Mouse (Mus musculus) retina, postnatal 7 days (tissue): ENCODE measurements around the gene Antxr2.

ENCODE experiments used
- DNase-seq: peaks from one replicate; pipeline ENCODE4 v3.0.0-alpha.2; 2012; ENCODE audit warnings: low read depth, low spot score

The Antxr2 gene

GRCm38 (mm10) chr5:97913901-97914300 is 116.9 kb downstream of the Antxr2 start:
- no peak for DNase-seq

- DNase-seq: no peak
These were observed 123.4 kb downstream of the Antxr2 start for GRCm38 (mm10) chr5:97907482-97907881.

- no peak for DNase-seq
These were observed 124.1 kb downstream of the Antxr2 start for GRCm38 (mm10) chr5:97906537-97907266.

GRCm38 (mm10) chr5:97905856-97906255 is 125.0 kb downstream of the Antxr2 start:
- no peak for DNase-seq

- no peak for DNase-seq
These were observed 129.7 kb downstream of the Antxr2 start for GRCm38 (mm10) chr5:97901096-97901495.

- DNase-seq: no peak
These were observed 131.5 kb downstream of the Antxr2 start for GRCm38 (mm10) chr5:97899321-97899720.

- no peak for DNase-seq
These were observed 145.4 kb downstream of the Antxr2 start for GRCm38 (mm10) chr5:97885427-97885826.

- no peak for DNase-seq
These were observed 146.7 kb downstream of the Antxr2 start for GRCm38 (mm10) chr5:97884110-97884509.

- DNase-seq: no peak
These were observed 149.4 kb downstream of the Antxr2 start for GRCm38 (mm10) chr5:97881421-97881820.

- DNase-seq: no peak
These were observed 150.7 kb downstream of the Antxr2 start for GRCm38 (mm10) chr5:97880115-97880514.

- DNase-seq: no peak
These were observed 152.0 kb downstream of the Antxr2 start for GRCm38 (mm10) chr5:97878871-97879270.

GRCm38 (mm10) chr5:97878215-97878794 is 152.5 kb downstream of the Antxr2 start:
- DNase-seq: no peak

- no peak for DNase-seq
These were observed 153.9 kb downstream of the Antxr2 start for GRCm38 (mm10) chr5:97876895-97877294.

GRCm38 (mm10) chr5:97867921-97868320 is 162.9 kb downstream of the Antxr2 start:
- DNase-seq: no peak

GRCm38 (mm10) chr5:97866975-97867374 is 163.9 kb downstream of the Antxr2 start:
- no peak for DNase-seq

GRCm38 (mm10) chr5:97857101-97857500 is 173.7 kb downstream of the Antxr2 start:
- DNase-seq: no peak

GRCm38 (mm10) chr5:97851981-97852748 is 178.7 kb downstream of the Antxr2 start:
- no peak for DNase-seq

- DNase-seq: no peak
These were observed 183.5 kb downstream of the Antxr2 start for GRCm38 (mm10) chr5:97847204-97847895.

- DNase-seq: no peak
These were observed 184.3 kb downstream of the Antxr2 start for GRCm38 (mm10) chr5:97846503-97846902.

- no peak for DNase-seq
These were observed 188.8 kb downstream of the Antxr2 start for GRCm38 (mm10) chr5:97842016-97842415.

GRCm38 (mm10) chr5:97839924-97840279 is 190.9 kb downstream of the Antxr2 start:
- no peak for DNase-seq

GRCm38 (mm10) chr5:97839271-97839923 is 191.4 kb downstream of the Antxr2 start:
- DNase-seq: no peak
